ENCODE assay signal across 8 mouse cellular contexts in genomic region chr4:141558658-141559057, GRCm38 (mm10). TPM values are rescaled to one million over a fixed set of nuclear protein-coding genes. Genes with fewer than 3 reads are reported as not detected.
DNase-seq lines count a peak whose midpoint lies in the region; ATAC-seq and TF ChIP-seq lines count a peak whose summit lies in the region.

No protein-coding gene starts in this region.

- peak overlapping the region; percentile 82 for H3K4me2 ChIP-seq in embryonic facial prominence, embryonic 15.5 days (replicated peaks)
- H3K4me2 ChIP-seq in intestine, embryonic 16.5 days (ENCODE audit: low read depth, low read length), result peak overlapping the region; percentile 92
- H3K4me2 ChIP-seq in midbrain, embryonic 13.5 days (replicated peaks), result peak overlapping the region; percentile 77

- no peaks in the 10 kb centered on the region for H3K9me3 ChIP-seq in embryonic facial prominence, embryonic 15.5 days (replicated peaks)
- H3K9me3 ChIP-seq in intestine, embryonic 16.5 days (ENCODE audit: control insufficient read depth, low read length), result no peaks in the 10 kb centered on the region
- no peaks in the 10 kb centered on the region for H3K9me3 ChIP-seq in midbrain, embryonic 13.5 days

- TF ChIP-seq POLR2A in cerebellum, adult 2 months (IDR thresholded peaks at IDR 0.05; ENCODE audit: borderline replicate concordance, insufficient read depth, low read length), result no peak

- H3K27me3 ChIP-seq in cerebellum, adult 2 months (ENCODE audit: control insufficient read depth, insufficient read depth, low read length), result no peaks in the 10 kb centered on the region
- H3K27me3 ChIP-seq in embryonic facial prominence, embryonic 15.5 days, result no peaks in the 10 kb centered on the region
- no peaks in the 10 kb centered on the region for H3K27me3 ChIP-seq in intestine, embryonic 16.5 days (replicated peaks; ENCODE audit: control insufficient read depth, insufficient read depth, low read length)
- 0 out of 2 replicates have a peak, but pooled peaks cover 3% of the 10 kb centered on the region for H3K27me3 ChIP-seq in midbrain, embryonic 13.5 days

- H3K36me3 ChIP-seq in embryonic facial prominence, embryonic 15.5 days, result no peaks in the 10 kb centered on the region
- H3K36me3 ChIP-seq in intestine, embryonic 16.5 days (ENCODE audit: control insufficient read depth, insufficient read depth, low read length), result no peaks in the 10 kb centered on the region
- H3K36me3 ChIP-seq in midbrain, embryonic 13.5 days, result no peaks in the 10 kb centered on the region

- H3K4me3 ChIP-seq in cerebellum, adult 2 months (replicated peaks; ENCODE audit: insufficient read depth, low read depth, low read length), result peak overlapping the region; percentile 64
- H3K4me3 ChIP-seq in embryonic facial prominence, embryonic 15.5 days (replicated peaks), result peak overlapping the region; percentile 39
- H3K4me3 ChIP-seq in intestine, embryonic 16.5 days (ENCODE audit: low read length), result peak overlapping the region; percentile 47
- H3K4me3 ChIP-seq in midbrain, embryonic 13.5 days (replicated peaks), result peak overlapping the region; percentile 43

- DNase-seq in cerebellum, adult 2 months, result no peak
- DNase-seq in cerebellum, adult 8-10 months, result no peak
- DNase-seq in B cell, adult 2 months, result peak; percentile 45 to 46
- peak; percentile 57 for DNase-seq in thymus, postnatal 14 days
- DNase-seq in c-Kit-positive CD71-positive TER-119-positive erythroid progenitor cells, embryonic 14.5 days (ENCODE audit: low spot score), result no peak

- no peak for TF ChIP-seq CTCF in cerebellum, adult 2 months (IDR thresholded peaks at IDR 0.05; ENCODE audit: borderline replicate concordance, insufficient read depth, low read depth, low read length)

- ATAC-seq in embryonic facial prominence, embryonic 15.5 days (ENCODE audit: insufficient number of reproducible peaks, low FRiP score, low TSS enrichment, low read depth), result peak; percentile 11; the same call in 1 of the 2 replicates
- ATAC-seq in intestine, embryonic 16.5 days, result peak; percentile 58
- ATAC-seq in midbrain, embryonic 13.5 days, result peak; percentile 22; the same call in 1 of the 2 replicates

- WGBS in cerebellum, adult 2 months, result 21% methylated on average over 16 of the region's 16 CpGs
- WGBS in embryonic facial prominence, embryonic 15.5 days, result 18% methylated on average over 16 of the region's 16 CpGs
- WGBS in intestine, embryonic 16.5 days, result 19% methylated on average over 16 of the region's 16 CpGs
- WGBS in midbrain, embryonic 13.5 days, result 14% methylated on average over 16 of the region's 16 CpGs

- H3K9ac ChIP-seq in embryonic facial prominence, embryonic 15.5 days, result 0 out of 2 replicates have a peak overlapping the region, but pooled peaks have one; percentile 23
- H3K9ac ChIP-seq in intestine, embryonic 16.5 days (ENCODE audit: low read depth, low read length), result peak overlapping the region; percentile 74
- peak overlapping the region; percentile 66 for H3K9ac ChIP-seq in midbrain, embryonic 13.5 days (replicated peaks)

- peaks cover 6% of the 10 kb centered on the region; the same call in 1 of the 2 replicates for H3K4me1 ChIP-seq in cerebellum, adult 2 months (ENCODE audit: control insufficient read depth, insufficient read depth, low read length)
- peaks cover 30% of the 10 kb centered on the region for H3K4me1 ChIP-seq in embryonic facial prominence, embryonic 15.5 days
- peaks cover 12% of the 10 kb centered on the region; the same call in 1 of the 2 replicates for H3K4me1 ChIP-seq in intestine, embryonic 16.5 days (ENCODE audit: control insufficient read depth, insufficient read depth, low read length)
- H3K4me1 ChIP-seq in midbrain, embryonic 13.5 days (replicated peaks), result peaks cover 19% of the 10 kb centered on the region

- H3K27ac ChIP-seq in cerebellum, adult 2 months (ENCODE audit: insufficient read depth, low read length), result peak overlapping the region; percentile 58; the same call in 1 of the 2 replicates
- H3K27ac ChIP-seq in embryonic facial prominence, embryonic 15.5 days (replicated peaks), result peak overlapping the region; percentile 89
- peak overlapping the region; percentile 97 for H3K27ac ChIP-seq in intestine, embryonic 16.5 days (ENCODE audit: low read length)
- H3K27ac ChIP-seq in midbrain, embryonic 13.5 days, result peak overlapping the region; percentile 90

RNA-seq across cellular contexts. Expression of gene Spen, which starts 20.3 kb away (rescaled TPM):
- polyA plus RNA-seq in cerebellum, adult 2 months (2012; rRNA removed), result 16.6 and 18.6 TPM in 2 replicates
- 10.8 and 10.9 TPM in 2 replicates for polyA plus RNA-seq in embryonic facial prominence, embryonic 15.5 days (2015; fragmentation: Nextera tagmentation; extraction: Ambion mirVana)
- polyA plus RNA-seq in intestine, embryonic 16.5 days (2015; fragmentation: Nextera tagmentation; extraction: Ambion mirVana), result 6.2 and 6.3 TPM in 2 replicates
- polyA plus RNA-seq in midbrain, embryonic 13.5 days (2015; fragmentation: Nextera tagmentation; extraction: Ambion mirVana), result 18.3 and 20.5 TPM in 2 replicates

RNA-seq across cellular contexts. Expression of gene Fblim1, which starts 47.2 kb away (rescaled TPM):
- polyA plus RNA-seq in cerebellum, adult 2 months (2012; rRNA removed), result 2.3 and 2.6 TPM in 2 replicates
- polyA plus RNA-seq in embryonic facial prominence, embryonic 15.5 days (2015; fragmentation: Nextera tagmentation; extraction: Ambion mirVana), result 30.8 and 32.3 TPM in 2 replicates
- 63.8 and 66.2 TPM in 2 replicates for polyA plus RNA-seq in intestine, embryonic 16.5 days (2015; fragmentation: Nextera tagmentation; extraction: Ambion mirVana)
- polyA plus RNA-seq in midbrain, embryonic 13.5 days (2015; fragmentation: Nextera tagmentation; extraction: Ambion mirVana), result 24.0 and 24.7 TPM in 2 replicates

RNA-seq across cellular contexts. Expression of gene Tmem82, which starts 59.8 kb away (rescaled TPM):
- polyA plus RNA-seq in cerebellum, adult 2 months (2012; rRNA removed), result 0.57 and 0.73 TPM in 2 replicates
- polyA plus RNA-seq in embryonic facial prominence, embryonic 15.5 days (2015; fragmentation: Nextera tagmentation; extraction: Ambion mirVana), result 0.48 and 0.62 TPM in 2 replicates
- 31.7 and 36.4 TPM in 2 replicates for polyA plus RNA-seq in intestine, embryonic 16.5 days (2015; fragmentation: Nextera tagmentation; extraction: Ambion mirVana)
- polyA plus RNA-seq in midbrain, embryonic 13.5 days (2015; fragmentation: Nextera tagmentation; extraction: Ambion mirVana), result 0.10 and 0.27 TPM in 2 replicates

Comparison
In these comparisons a context has a peak if more than half of its experiments do, and no peak if none do; other contexts are left out.
1. DNase-seq: peak in B cell, adult 2 months (2 of 2) and thymus, postnatal 14 days (single experiment); none in cerebellum, adult 2 months (0 of 2), cerebellum, adult 8-10 months (single experiment) and c-Kit-positive CD71-positive TER-119-positive erythroid progenitor cells, embryonic 14.5 days (single experiment).
2. H3K9ac ChIP-seq: peak in every context shown above with its lines; median percentile 74 in intestine, embryonic 16.5 days; 66 in midbrain, embryonic 13.5 days; 23 in embryonic facial prominence, embryonic 15.5 days.
3. RNA of gene Tmem82, which starts 59.8 kb away (polyA plus RNA-seq): 31.7 to 36.4 TPM in intestine, embryonic 16.5 days; 0.57 to 0.73 TPM in cerebellum, adult 2 months, 0.48 to 0.62 TPM in embryonic facial prominence, embryonic 15.5 days and 0.10 to 0.27 TPM in midbrain, embryonic 13.5 days; every median in the first group is over 10 times any median in the second.
4. Peak in every context shown above with its lines, with median percentiles within 50 percentile points of each other: H3K27ac ChIP-seq, H3K4me3 ChIP-seq, ATAC-seq and H3K4me2 ChIP-seq.